Mouse (Mus musculus): Measurements from ENCODE around the gene Galnt4.

The Galnt4 gene

DNA sequence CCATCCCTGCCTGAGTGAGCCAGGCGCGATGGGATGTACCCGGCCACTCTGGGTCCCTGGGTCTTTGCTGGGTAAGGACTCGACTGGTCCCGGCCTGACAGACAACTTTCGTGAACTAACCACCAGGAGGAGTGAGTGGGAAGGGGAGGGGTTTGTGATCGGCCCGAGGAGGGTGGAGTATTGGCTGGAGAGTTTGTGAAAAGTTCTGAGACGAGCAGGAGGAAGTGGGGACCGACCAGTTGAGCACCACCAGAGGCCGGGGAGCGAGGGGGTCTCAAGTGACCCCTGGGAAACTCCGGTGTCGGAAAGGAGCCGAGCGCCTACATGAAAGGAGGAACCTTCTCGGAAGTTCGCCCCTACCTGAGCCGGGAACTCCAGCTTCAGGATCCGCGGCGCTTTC is at the start of gene Galnt4:
TSS of gene Galnt4 (plus strand) at position 196 of the 400 bp plus-strand sequence.
- DNase-seq (ENCODE audit: low spot score in 2 of 2): peak; percentile 79 to 82

GRCm38 (mm10) chr10:99060588-99060987 is 47.4 kb upstream of the Galnt4 start:
- no peak for DNase-seq (ENCODE audit: low spot score in 2 of 2)

DNA sequence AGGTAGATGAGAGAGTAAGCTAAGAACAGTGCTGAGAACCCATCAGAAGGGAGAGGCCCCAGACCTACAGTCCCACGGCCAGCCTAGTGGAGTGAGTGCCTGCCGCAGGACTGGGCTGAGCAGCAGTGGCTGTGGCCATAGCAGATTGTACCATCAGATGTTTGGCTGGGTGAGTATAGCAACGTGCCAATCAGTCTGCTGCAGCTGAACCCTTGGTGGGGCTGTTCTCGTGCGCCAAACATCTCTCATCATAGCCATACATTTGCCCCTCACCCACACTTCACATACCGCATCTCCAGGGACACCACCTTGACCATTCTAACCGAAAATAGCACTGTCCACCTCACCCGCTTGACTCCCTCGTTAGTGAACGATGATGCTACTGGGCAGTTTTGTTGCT is 46.5 kb upstream of the Galnt4 start:
- DNase-seq (ENCODE audit: low spot score in 2 of 2): no peak

- no peak for DNase-seq (ENCODE audit: low spot score in 2 of 2)
Observed at GRCm38 (mm10) chr10:99062546-99062945, 45.4 kb upstream of the Galnt4 start.

GRCm38 (mm10) chr10:99076113-99076895 is 31.7 kb upstream of the Galnt4 start:
- peak; percentile 27 to 30 for DNase-seq (ENCODE audit: low spot score in 2 of 2)

- DNase-seq (ENCODE audit: low spot score in 2 of 2): peak in 1 of 2 experiments; percentile 8
Observed at GRCm38 (mm10) chr10:99078621-99079020, 29.3 kb upstream of the Galnt4 start.

GRCm38 (mm10) chr10:99081569-99081990 is 26.4 kb upstream of the Galnt4 start:
- DNase-seq (ENCODE audit: low spot score in 2 of 2): peak; percentile 38 to 54

GRCm38 (mm10) chr10:99083431-99084003 is 24.4 kb upstream of the Galnt4 start:
- peak in 1 of 2 experiments; percentile 41 for DNase-seq (ENCODE audit: low spot score in 2 of 2)

- peak; percentile 88 to 94 for DNase-seq (ENCODE audit: low spot score in 2 of 2)
Observed at GRCm38 (mm10) chr10:99084397-99085239, 23.3 kb upstream of the Galnt4 start.

DNA sequence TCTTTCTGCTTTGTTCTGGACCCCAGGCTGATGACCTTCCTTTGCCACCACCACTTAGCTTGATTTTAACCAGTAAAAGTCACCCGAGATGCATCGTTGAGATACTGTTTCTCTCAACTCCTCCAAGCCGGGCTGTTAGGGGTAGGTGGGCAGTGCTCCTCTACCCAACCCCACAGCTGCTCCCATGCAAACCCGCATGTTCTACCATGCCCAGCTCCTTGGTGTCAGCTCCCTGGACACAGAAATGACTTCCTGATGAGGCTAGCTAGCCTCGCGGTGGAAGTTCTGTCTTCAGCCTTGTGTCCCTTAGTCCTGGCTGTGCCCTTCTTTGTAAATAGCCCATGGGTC is 22.7 kb upstream of the Galnt4 start:
- no peak for DNase-seq (ENCODE audit: low spot score in 2 of 2)

- no peak for DNase-seq (ENCODE audit: low spot score in 2 of 2)
Observed at GRCm38 (mm10) chr10:99086029-99086428, 21.9 kb upstream of the Galnt4 start.

- peak in 1 of 2 experiments; percentile 14 for DNase-seq (ENCODE audit: low spot score in 2 of 2)
Observed at GRCm38 (mm10) chr10:99089906-99090305, 18.1 kb upstream of the Galnt4 start.

GRCm38 (mm10) chr10:99093364-99093763 is 14.6 kb upstream of the Galnt4 start:
- peak in 1 of 2 experiments; percentile 9 for DNase-seq (ENCODE audit: low spot score in 2 of 2)

DNA sequence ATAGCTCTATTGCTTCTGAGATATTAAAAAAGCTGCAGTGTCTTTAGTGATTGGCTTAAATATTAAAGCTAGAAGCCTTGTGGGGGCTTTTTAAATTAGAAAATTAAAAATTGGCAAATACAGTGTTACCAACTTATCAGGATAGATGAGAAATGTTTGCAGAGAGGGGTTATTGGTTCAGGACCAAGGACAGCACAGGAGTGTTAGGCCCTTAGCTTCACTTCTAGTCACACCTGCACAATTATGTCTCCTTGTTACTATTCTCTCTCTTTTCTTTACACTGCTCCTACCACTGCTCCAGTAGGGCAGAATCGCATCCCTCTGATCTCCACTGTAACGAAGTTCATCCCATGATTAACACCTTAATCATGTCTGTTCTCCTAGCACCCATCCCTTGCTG is 12.8 kb upstream of the Galnt4 start:
- peak in 1 of 2 experiments; percentile 2 for DNase-seq (ENCODE audit: low spot score in 2 of 2)

DNA sequence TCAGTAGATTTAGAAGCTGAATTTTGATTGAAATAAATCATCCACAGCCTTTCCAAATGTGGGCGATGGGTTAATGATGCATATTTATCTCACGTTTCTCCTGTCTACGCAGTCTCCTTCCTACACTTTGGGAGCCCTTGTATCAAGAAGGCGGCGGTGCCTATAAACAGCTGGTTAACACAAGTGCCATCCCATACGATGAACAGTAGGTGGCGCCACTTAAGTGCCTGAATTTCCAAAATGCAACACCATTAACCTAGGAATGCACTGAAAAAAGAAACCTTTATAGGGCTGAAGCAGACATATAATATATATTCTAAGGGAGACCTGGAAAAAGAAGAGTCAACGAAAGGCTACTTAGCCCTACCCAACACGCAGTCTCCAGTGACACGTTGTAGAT is 10.6 kb upstream of the Galnt4 start:
- DNase-seq (ENCODE audit: low spot score in 2 of 2): peak in 1 of 2 experiments; percentile 70

GRCm38 (mm10) chr10:99105522-99105921 is 2.4 kb upstream of the Galnt4 start:
- DNase-seq (ENCODE audit: low spot score in 2 of 2): peak in 1 of 2 experiments; percentile 19

DNA sequence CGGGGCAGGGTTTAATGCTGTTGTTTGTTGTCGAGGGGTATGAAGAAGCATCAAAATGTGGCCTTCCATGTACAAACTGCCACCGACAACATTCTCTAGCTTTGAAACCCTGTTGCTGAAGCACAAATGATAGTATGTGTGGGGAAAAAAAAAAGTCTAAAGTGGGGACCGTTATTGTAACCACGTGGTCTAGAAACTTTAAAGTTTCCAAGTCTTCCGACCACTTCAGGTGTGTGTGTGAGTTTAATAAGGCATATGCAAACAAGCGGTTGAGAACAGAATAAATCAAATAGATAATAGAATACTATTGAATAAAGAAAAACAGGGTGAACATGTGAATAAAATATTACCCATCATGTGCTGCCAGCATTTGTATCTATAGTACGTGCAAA is 1.7 kb upstream of the Galnt4 start:
- DNase-seq (ENCODE audit: low spot score in 2 of 2): no peak

- DNase-seq (ENCODE audit: low spot score in 2 of 2): peak; percentile 92
Observed at GRCm38 (mm10) chr10:99106703-99107631, 992 bp upstream of the Galnt4 start, which contains the start of gene Poc1b. Gene Poc1b (plus strand): TSS chr10:99107036.

DNA sequence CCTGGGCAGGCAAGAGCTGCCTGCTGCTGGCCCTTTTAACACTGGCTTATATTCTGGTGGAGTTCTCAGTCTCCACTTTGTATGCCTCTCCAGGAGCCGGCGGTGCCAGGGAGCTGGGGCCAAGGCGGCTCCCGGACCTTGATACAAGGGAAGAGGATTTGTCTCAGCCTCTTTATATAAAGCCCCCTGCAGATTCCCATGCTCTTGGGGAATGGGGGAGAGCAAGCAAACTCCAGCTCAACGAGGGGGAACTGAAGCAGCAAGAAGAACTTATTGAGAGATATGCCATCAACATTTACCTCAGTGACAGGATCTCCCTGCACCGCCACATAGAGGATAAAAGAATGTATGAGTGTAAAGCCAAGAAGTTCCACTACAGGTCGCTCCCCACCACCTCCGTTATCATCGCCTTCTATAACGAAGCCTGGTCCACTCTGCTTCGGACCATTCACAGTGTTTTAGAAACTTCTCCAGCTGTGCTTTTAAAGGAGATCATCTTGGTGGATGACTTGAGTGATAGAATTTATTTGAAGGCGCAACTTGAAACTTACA is 548 bp downstream of the Galnt4 start:
- no peak for DNase-seq (ENCODE audit: low spot score in 2 of 2)

- no peak for DNase-seq (ENCODE audit: low spot score in 2 of 2)
Observed at GRCm38 (mm10) chr10:99113533-99113932, 5.6 kb downstream of the Galnt4 start.

- DNase-seq (ENCODE audit: low spot score in 2 of 2): no peak
Observed at GRCm38 (mm10) chr10:99114295-99114694, 6.3 kb downstream of the Galnt4 start.

Measured in right cerebral cortex, postnatal 10 days (tissue).